Mouse (Mus musculus) thymus, postnatal 25 days (tissue): Measurements from ENCODE around the gene Olfr1201.

Experiments
- DNase-seq: peaks from one replicate; pipeline ENCODE4 v3.0.0; 2022

Olfr1201 gene

DNA sequence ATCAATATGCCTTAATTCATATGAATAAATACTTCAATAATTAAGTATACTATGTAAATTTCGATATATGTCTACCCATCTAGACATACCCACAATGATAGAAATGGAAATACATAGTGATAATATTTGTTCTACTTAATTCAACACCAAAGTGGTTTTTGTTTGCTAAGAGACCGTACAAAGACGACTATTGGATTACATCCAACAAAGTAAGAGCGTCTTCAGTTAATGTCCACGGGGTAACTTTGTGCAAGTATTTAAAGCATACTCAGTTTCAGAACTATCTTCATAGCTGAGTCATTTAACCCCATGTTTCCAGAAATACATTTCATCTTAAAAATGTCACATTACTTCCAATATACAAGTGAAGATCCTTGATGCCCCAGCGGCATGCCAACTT lies at the start of gene Olfr1201:
Gene Olfr1201, plus strand, starts transcription at position 301 of the 400 bp plus-strand sequence.
- DNase-seq: no peak

DNA sequence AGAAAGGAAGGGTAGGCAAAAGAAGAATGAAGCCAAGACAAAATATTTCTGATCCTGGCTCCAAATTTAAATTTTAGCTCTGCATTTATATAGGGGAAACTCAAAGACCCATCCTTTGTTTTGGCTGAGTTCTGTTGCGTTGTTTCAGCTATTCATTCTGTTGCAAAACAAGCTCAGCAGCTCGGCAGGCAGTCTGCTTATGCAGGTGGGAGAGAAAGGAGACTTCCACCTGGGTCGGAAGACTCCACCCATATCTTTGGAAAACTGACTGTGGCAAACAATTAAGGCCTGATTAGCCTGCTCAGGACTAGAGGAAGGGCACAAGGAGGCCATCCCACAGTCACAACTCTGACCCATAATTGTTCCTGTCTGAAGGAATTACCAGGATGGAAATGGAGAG lies 49.5 kb upstream of the Olfr1201 start:
- DNase-seq: no peak

DNA sequence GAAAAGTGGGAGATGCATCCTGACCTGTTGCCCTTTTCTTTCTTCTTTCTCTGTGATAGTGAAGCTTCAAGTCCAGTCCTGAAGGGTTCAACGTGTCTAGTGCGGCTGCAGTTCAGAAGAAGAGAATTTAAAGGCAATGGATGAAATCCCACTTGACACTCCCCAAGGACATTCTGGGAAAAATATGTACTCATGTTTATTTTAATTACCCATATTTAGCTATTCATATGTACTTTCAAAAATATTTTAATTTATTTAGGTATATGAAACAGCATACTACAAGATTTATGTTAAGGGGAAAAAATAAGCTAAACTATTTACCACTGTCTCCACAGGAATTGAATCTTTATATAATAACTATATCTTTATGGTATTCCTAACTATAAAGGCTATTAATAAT lies 41.6 kb upstream of the Olfr1201 start, which contains the start of gene Olfr1198:
Gene Olfr1198, minus strand, starts transcription at position 101 of the 400 bp plus-strand sequence.
- no peak for DNase-seq

DNA sequence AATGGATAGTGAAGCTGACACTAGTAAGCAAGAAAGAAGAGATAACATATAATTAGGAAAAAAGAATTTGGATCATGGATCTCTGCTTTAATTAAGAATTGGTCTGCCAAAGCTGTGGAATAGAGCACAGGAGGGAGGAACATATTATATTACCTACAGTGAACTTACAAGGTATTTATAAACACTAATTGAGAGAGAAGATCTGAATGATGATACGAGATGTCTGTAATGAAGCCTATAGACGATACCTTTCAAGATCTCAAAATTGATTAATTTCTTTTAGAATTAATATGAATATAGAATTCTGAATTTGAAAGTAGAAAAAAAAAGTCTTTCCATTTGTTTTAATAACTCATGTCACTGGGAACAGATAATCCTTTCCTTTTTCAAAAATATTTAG lies 32.5 kb upstream of the Olfr1201 start, which contains the start of gene Olfr1199:
Gene Olfr1199, minus strand, starts transcription at position 101 of the 400 bp plus-strand sequence.
- DNase-seq: no peak

DNA sequence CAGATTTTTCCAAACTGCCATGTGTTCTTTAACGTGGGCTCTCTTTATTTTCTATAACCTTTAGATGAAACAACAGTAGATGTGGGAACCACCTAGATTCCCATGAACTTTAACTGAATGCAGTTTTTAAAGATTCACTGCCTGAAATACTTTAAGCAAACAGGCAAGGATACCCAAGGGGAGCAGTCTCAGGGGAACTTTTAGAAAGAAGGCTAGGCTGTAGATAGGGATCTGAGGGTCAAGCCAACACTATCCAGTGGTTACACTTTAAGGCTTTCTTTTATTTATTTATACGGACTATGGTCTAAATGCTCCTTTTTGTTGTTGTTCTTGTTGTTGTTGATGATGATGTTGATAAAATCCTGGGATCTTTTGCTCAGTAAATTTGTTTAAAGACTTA lies 22.4 kb upstream of the Olfr1201 start, which contains the start of gene Olfr1200:
Gene Olfr1200, minus strand, starts transcription at position 101 of the 400 bp plus-strand sequence.
- DNase-seq: no peak

DNA sequence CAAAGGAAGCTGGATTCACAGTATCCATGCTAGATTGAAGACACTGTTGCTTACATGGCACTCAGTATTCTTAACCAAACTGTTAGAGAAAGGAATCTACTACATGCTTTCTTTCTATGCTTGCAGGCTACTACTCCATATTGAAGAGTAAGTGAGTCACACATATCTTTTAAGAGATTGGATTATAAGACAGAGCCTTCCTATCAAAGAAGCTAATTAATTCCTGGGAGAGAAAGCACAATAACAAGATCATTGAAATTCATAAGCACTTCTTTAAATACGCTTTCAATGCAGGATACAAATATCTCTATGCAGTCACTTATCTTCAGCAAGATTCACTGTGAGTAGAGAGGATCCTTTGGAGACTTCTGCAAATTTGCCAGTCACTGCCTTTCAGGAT lies 21.4 kb downstream of the Olfr1201 start, which contains the start of gene Olfr1202:
Gene Olfr1202, plus strand, starts transcription at position 301 of the 400 bp plus-strand sequence.
- no peak for DNase-seq

DNA sequence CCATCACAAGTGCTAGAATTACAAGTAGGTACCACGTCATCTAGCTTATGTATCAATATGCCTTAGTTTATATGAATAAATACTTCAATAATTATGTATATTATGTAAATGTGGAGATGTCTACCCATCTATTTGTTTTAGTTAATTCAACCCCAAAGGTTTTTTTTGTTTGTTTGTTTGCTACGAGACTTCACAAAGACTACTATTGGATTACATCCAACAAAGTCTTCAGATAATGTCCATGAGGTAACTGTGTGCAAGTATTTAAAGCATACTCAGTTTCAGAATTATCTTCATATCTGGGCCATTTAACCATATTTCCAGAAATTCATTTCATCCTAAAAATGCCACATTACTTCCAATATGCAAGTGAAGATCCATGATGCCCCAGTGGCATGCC lies 36.6 kb downstream of the Olfr1201 start, which contains the start of gene Olfr1205:
Gene Olfr1205, plus strand, starts transcription at position 301 of the 400 bp plus-strand sequence.
- no peak for DNase-seq

DNA sequence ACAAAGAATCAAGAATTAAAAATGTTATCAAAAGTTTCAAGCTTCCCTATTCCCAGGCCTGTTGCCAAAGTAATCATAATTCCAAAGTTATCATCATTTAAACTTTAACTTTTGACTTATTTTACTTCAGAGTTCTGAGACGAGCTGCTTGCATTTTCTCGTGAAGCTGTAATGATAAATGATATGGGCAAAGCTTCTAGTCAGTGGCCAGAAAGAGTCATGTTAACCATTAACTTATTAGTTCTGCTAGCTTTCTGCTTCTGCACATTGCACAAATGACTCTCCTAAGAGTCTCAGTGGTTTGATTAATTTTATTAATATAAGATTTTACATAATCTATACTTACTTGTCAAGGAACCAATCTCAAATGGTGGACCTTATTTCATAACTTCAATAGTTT lies 45.6 kb downstream of the Olfr1201 start:
- DNase-seq: no peak
